ENCODE assay signal across 8 mouse cellular contexts in genomic region chr16:4655764-4656570, GRCm38 (mm10). TPM values are rescaled to one million over a fixed set of nuclear protein-coding genes. Genes with fewer than 3 reads are reported as not detected.
DNase-seq lines count a peak whose midpoint lies in the region; ATAC-seq and TF ChIP-seq lines count a peak whose summit lies in the region.

No protein-coding gene starts in this region.

- no peaks in the 10 kb centered on the region for H3K9me3 ChIP-seq in lung, postnatal 0 days (ENCODE audit: low read length)
- H3K9me3 ChIP-seq in intestine, embryonic 16.5 days (ENCODE audit: control insufficient read depth, low read length) = no peaks in the 10 kb centered on the region
- no peaks in the 10 kb centered on the region for H3K9me3 ChIP-seq in midbrain, postnatal 0 days (ENCODE audit: low read length)

- H3K27me3 ChIP-seq in lung, postnatal 0 days (replicated peaks; ENCODE audit: insufficient read depth, low read length) = no peaks in the 10 kb centered on the region
- no peaks in the 10 kb centered on the region for H3K27me3 ChIP-seq in intestine, embryonic 16.5 days (replicated peaks; ENCODE audit: control insufficient read depth, insufficient read depth, low read length)
- no peaks in the 10 kb centered on the region for H3K27me3 ChIP-seq in midbrain, postnatal 0 days (ENCODE audit: insufficient read depth, low read length)

- TF ChIP-seq CTCF in lung, postnatal 0 days (IDR thresholded peaks at IDR 0.05) = peak; percentile 46; the same call in 1 of the 2 replicates
- TF ChIP-seq CTCF in lung, adult 2 months (IDR thresholded peaks at IDR 0.05; ENCODE audit: insufficient read depth, low read length) = no peak
- TF ChIP-seq CTCF in midbrain, postnatal 0 days (IDR thresholded peaks at IDR 0.05) = peak; percentile 44

- TF ChIP-seq EP300 in lung, postnatal 0 days (IDR thresholded peaks at IDR 0.05) = no peak

- H3K4me2 ChIP-seq in lung, postnatal 0 days (replicated peaks; ENCODE audit: low read depth, low read length) = no peak overlapping the region
- H3K4me2 ChIP-seq in intestine, embryonic 16.5 days (ENCODE audit: low read depth, low read length) = peak overlapping the region; percentile 8; the same call in 1 of the 2 replicates
- H3K4me2 ChIP-seq in midbrain, postnatal 0 days (ENCODE audit: low read depth, low read length, poor library complexity, severe bottlenecking) = no peak overlapping the region

- ATAC-seq in lung, postnatal 0 days = peak; percentile 25
- ATAC-seq in intestine, embryonic 16.5 days = peak; percentile 21; the same call in 1 of the 2 replicates
- peak; percentile 42; the same call in 1 of the 2 replicates for ATAC-seq in midbrain, postnatal 0 days (ENCODE audit: low FRiP score)

- H3K36me3 ChIP-seq in lung, postnatal 0 days (ENCODE audit: insufficient read depth, low read length) = no peaks in the 10 kb centered on the region; the same call in 1 of the 2 replicates
- H3K36me3 ChIP-seq in intestine, embryonic 16.5 days (ENCODE audit: control insufficient read depth, insufficient read depth, low read length) = 0 out of 2 replicates have a peak, but pooled peaks cover 4% of the 10 kb centered on the region
- peaks cover 24% of the 10 kb centered on the region; the same call in 1 of the 2 replicates for H3K36me3 ChIP-seq in midbrain, postnatal 0 days (ENCODE audit: insufficient read depth, low read length)

- peak overlapping the region; percentile 3; the same call in 1 of the 2 replicates for H3K27ac ChIP-seq in lung, postnatal 0 days (ENCODE audit: low read length)
- H3K27ac ChIP-seq in intestine, embryonic 16.5 days (ENCODE audit: low read length) = peak overlapping the region; percentile 72
- no peak overlapping the region for H3K27ac ChIP-seq in midbrain, postnatal 0 days (ENCODE audit: low read depth, low read length)

- 0 out of 2 replicates have a peak, but pooled peaks cover 8% of the 10 kb centered on the region for H3K4me1 ChIP-seq in lung, postnatal 0 days (ENCODE audit: insufficient read depth, low read depth, low read length)
- H3K4me1 ChIP-seq in lung, adult 2 months (ENCODE audit: control insufficient read depth, insufficient read depth, low read length) = peaks cover 3% of the 10 kb centered on the region; the same call in 1 of the 2 replicates
- peaks cover 55% of the 10 kb centered on the region for H3K4me1 ChIP-seq in intestine, embryonic 16.5 days (ENCODE audit: control insufficient read depth, insufficient read depth, low read length)
- H3K4me1 ChIP-seq in midbrain, postnatal 0 days (ENCODE audit: insufficient read depth, low read length) = 0 out of 2 replicates have a peak, but pooled peaks cover 2% of the 10 kb centered on the region

- H3K9ac ChIP-seq in lung, postnatal 0 days (replicated peaks; ENCODE audit: low read depth) = no peak overlapping the region
- peak overlapping the region; percentile 54 for H3K9ac ChIP-seq in intestine, embryonic 16.5 days (ENCODE audit: low read depth, low read length)
- no peak overlapping the region for H3K9ac ChIP-seq in midbrain, postnatal 0 days (replicated peaks; ENCODE audit: low read length, poor library complexity, severe bottlenecking)

- H3K4me3 ChIP-seq in lung, postnatal 0 days (ENCODE audit: low read depth, low read length) = no peak overlapping the region
- no peak overlapping the region for H3K4me3 ChIP-seq in lung, adult 2 months (replicated peaks; ENCODE audit: extremely low read depth, low read depth, low read length)
- no peak overlapping the region for H3K4me3 ChIP-seq in intestine, embryonic 16.5 days (ENCODE audit: low read length)
- H3K4me3 ChIP-seq in midbrain, postnatal 0 days (ENCODE audit: low read depth, low read length) = no peak overlapping the region

- peak; percentile 20 for DNase-seq in cerebellum, adult 11-12 months
- no peak for DNase-seq in cerebellum, adult 11 months
- DNase-seq in lung, postnatal 0 days (ENCODE audit: low spot score) = peak; percentile 27
- no peak for DNase-seq in lung, adult 2 months
- peak; percentile 30 for DNase-seq in midbrain, postnatal 0 days (ENCODE audit: low spot score)
- DNase-seq in layer of hippocampus, postnatal 10 days (ENCODE audit: low spot score in 2 of 2) = no peak
- DNase-seq in frontal cortex, adult 2 months (ENCODE audit: extremely low spot score in 1 of 2, low spot score in 1 of 2) = no peak

- TF ChIP-seq POLR2A in lung, adult 2 months (IDR thresholded peaks at IDR 0.05; ENCODE audit: borderline replicate concordance, extremely low read depth, low read depth, low read length) = no peak

- 30% methylated on average over 10 of the region's 11 CpGs for WGBS in lung, postnatal 0 days
- WGBS in lung, adult 2 months = 47% methylated on average over 11 of the region's 11 CpGs
- WGBS in intestine, embryonic 16.5 days = 35% methylated on average over 11 of the region's 11 CpGs
- WGBS in midbrain, postnatal 0 days = 26% methylated on average over 11 of the region's 11 CpGs

RNA-seq across cellular contexts. Expression of gene Dnaja3, which starts 16.2 kb away (rescaled TPM):
- 37.8 and 38.9 TPM in 2 replicates for polyA plus RNA-seq in lung, postnatal 0 days (2015; fragmentation: Nextera tagmentation; extraction: Ambion mirVana)
- polyA plus RNA-seq in lung, adult 2 months (2012; rRNA removed) = 16.1 and 21.2 TPM in 2 replicates
- polyA plus RNA-seq in intestine, embryonic 16.5 days (2015; fragmentation: Nextera tagmentation; extraction: Ambion mirVana) = 90.5 and 92.5 TPM in 2 replicates
- 62.1 and 65.5 TPM in 2 replicates for total RNA-seq in midbrain, postnatal 0 days (2014; rRNA removed)
- polyA plus RNA-seq in midbrain, postnatal 0 days (2015; fragmentation: Nextera tagmentation; extraction: Ambion mirVana) = 54.1 and 57.0 TPM in 2 replicates
- total RNA-seq in layer of hippocampus, postnatal 10 days (2021) = 10 to 100 TPM; 52.7 to 55.1 TPM
- 51.2 and 51.9 TPM in 2 replicates for polyA plus RNA-seq in frontal cortex, adult 2 months (2012; rRNA removed)

RNA-seq across cellular contexts. Expression of gene Vasn, which starts 16.2 kb away (rescaled TPM):
- polyA plus RNA-seq in lung, postnatal 0 days (2015; fragmentation: Nextera tagmentation; extraction: Ambion mirVana) = 17.4 and 18.0 TPM in 2 replicates
- 86.4 and 91.1 TPM in 2 replicates for polyA plus RNA-seq in lung, adult 2 months (2012; rRNA removed)
- 13.5 and 13.6 TPM in 2 replicates for polyA plus RNA-seq in intestine, embryonic 16.5 days (2015; fragmentation: Nextera tagmentation; extraction: Ambion mirVana)
- 12.0 and 14.2 TPM in 2 replicates for total RNA-seq in midbrain, postnatal 0 days (2014; rRNA removed)
- polyA plus RNA-seq in midbrain, postnatal 0 days (2015; fragmentation: Nextera tagmentation; extraction: Ambion mirVana) = 4.7 TPM in 2 replicates
- 1 to 10 TPM; 5.1 to 5.7 TPM for total RNA-seq in layer of hippocampus, postnatal 10 days (2021)
- polyA plus RNA-seq in frontal cortex, adult 2 months (2012; rRNA removed) = 5.9 and 6.9 TPM in 2 replicates

RNA-seq across cellular contexts. Expression of gene Coro7, which starts 23.6 kb away (rescaled TPM):
- 8.7 and 9.0 TPM in 2 replicates for polyA plus RNA-seq in lung, postnatal 0 days (2015; fragmentation: Nextera tagmentation; extraction: Ambion mirVana)
- polyA plus RNA-seq in lung, adult 2 months (2012; rRNA removed) = 60.6 and 60.9 TPM in 2 replicates
- polyA plus RNA-seq in intestine, embryonic 16.5 days (2015; fragmentation: Nextera tagmentation; extraction: Ambion mirVana) = 29.2 and 30.5 TPM in 2 replicates
- 31.1 and 39.8 TPM in 2 replicates for total RNA-seq in midbrain, postnatal 0 days (2014; rRNA removed)
- polyA plus RNA-seq in midbrain, postnatal 0 days (2015; fragmentation: Nextera tagmentation; extraction: Ambion mirVana) = 28.7 and 31.9 TPM in 2 replicates
- total RNA-seq in layer of hippocampus, postnatal 10 days (2021) = 100 to 1,000 TPM in 1 of 2 experiments, 10 to 100 TPM in 1; 93.5 to 116 TPM
- polyA plus RNA-seq in frontal cortex, adult 2 months (2012; rRNA removed) = 100 and 112 TPM in 2 replicates

RNA-seq across cellular contexts. Expression of gene Pam16, which starts 31.2 kb away (rescaled TPM):
- polyA plus RNA-seq in lung, postnatal 0 days (2015; fragmentation: Nextera tagmentation; extraction: Ambion mirVana) = 76.2 and 78.4 TPM in 2 replicates
- 8.4 and 12.3 TPM in 2 replicates for polyA plus RNA-seq in lung, adult 2 months (2012; rRNA removed)
- polyA plus RNA-seq in intestine, embryonic 16.5 days (2015; fragmentation: Nextera tagmentation; extraction: Ambion mirVana) = 79.4 and 86.8 TPM in 2 replicates
- 31.7 and 40.2 TPM in 2 replicates for total RNA-seq in midbrain, postnatal 0 days (2014; rRNA removed)
- polyA plus RNA-seq in midbrain, postnatal 0 days (2015; fragmentation: Nextera tagmentation; extraction: Ambion mirVana) = 134 TPM in 2 replicates
- 10 to 100 TPM; 71.0 to 77.1 TPM for total RNA-seq in layer of hippocampus, postnatal 10 days (2021)
- 95.5 and 119 TPM in 2 replicates for polyA plus RNA-seq in frontal cortex, adult 2 months (2012; rRNA removed)

Comparison
In these comparisons a context has a peak if more than half of its experiments do, and no peak if none do; other contexts are left out.
1. DNase-seq: peak in cerebellum, adult 11-12 months (single experiment), lung, postnatal 0 days (single experiment) and midbrain, postnatal 0 days (single experiment); none in cerebellum, adult 11 months (single experiment), lung, adult 2 months (single experiment), layer of hippocampus, postnatal 10 days (0 of 2) and frontal cortex, adult 2 months (0 of 2).
2. Peak in every context shown above with its lines, with median percentiles within 50 percentile points of each other: ATAC-seq.